Mouse (Mus musculus) CH12.LX (cell line): ENCODE results near the gene Itpr2. TPM values are rescaled to one million over a fixed set of nuclear protein-coding genes. Genes with fewer than 3 reads are reported as not detected.

Experiments used
- DNase-seq: peaks from one replicate; pipeline ENCODE4 v3.0.0-alpha.2; 2013; ENCODE audit errors: extremely low read depth
- H3K27ac ChIP-seq: 2 replicates; pipeline ENCODE4 v1.5.1; 2012; ENCODE audit warnings: low read depth, mild to moderate bottlenecking, control low read depth, moderate library complexity; ENCODE audit not compliant: insufficient read depth
- H3K27me3 ChIP-seq: replicated peaks from 2 replicates; pipeline ENCODE3; 2012; ENCODE audit warnings: inconsistent platforms
- H3K36me3 ChIP-seq, 2 experiments: replicated peaks in 1 of 2; 2 replicates each; pipeline versions ENCODE3 to v1.6.1; 2012; ENCODE audit warnings: inconsistent platforms in 1 of 2, low read length in 1 of 2, mild to moderate bottlenecking in 1 of 2, mixed read lengths in 1 of 2, moderate library complexity in 1 of 2; ENCODE audit not compliant: control insufficient read depth in 1 of 2, insufficient read depth in 1 of 2
- H3K4me1 ChIP-seq, 2 experiments: 2 replicates each; pipeline ENCODE4 v1.6.1; 2012; ENCODE audit warnings: inconsistent platforms in 1 of 2, moderate library complexity in 1 of 2; ENCODE audit not compliant: insufficient read depth in 2 of 2, control insufficient read depth in 1 of 2
- H3K4me2 ChIP-seq: 2 replicates; pipeline ENCODE4 v1.6.1; 2012; ENCODE audit warnings: low read depth, mild to moderate bottlenecking, control low read depth; ENCODE audit not compliant: poor library complexity, insufficient read depth, severe bottlenecking
- H3K4me3 ChIP-seq, 3 experiments: fragments of 150-350 bp in 1 of 3; sonication (generic) in 1 of 3; replicated peaks in 1 of 3; 2 replicates each; pipeline versions ENCODE3 to v1.5.1; 2011 to 2012; ENCODE audit warnings: low read depth in 2 of 3, low read length in 2 of 3, mild to moderate bottlenecking in 2 of 3, moderate library complexity in 2 of 3, control low read depth in 1 of 3, improper control_type of control experiment in 1 of 3, inconsistent platforms in 1 of 3, mixed read lengths in 1 of 3; ENCODE audit not compliant: poor library complexity in 1 of 3
- H3K79me2 ChIP-seq: replicated peaks from 2 replicates; pipeline ENCODE4 v1.6.1; 2012; ENCODE audit warnings: mild to moderate bottlenecking, moderate library complexity; ENCODE audit not compliant: control insufficient read depth, poor library complexity, insufficient read depth, severe bottlenecking; ENCODE audit errors: extremely low read depth
- H3K9ac ChIP-seq: 2 replicates; pipeline ENCODE4 v1.6.1; 2012; ENCODE audit warnings: low read depth, mild to moderate bottlenecking, control low read depth, moderate library complexity; ENCODE audit not compliant: insufficient read depth
- H3K9me3 ChIP-seq: replicated peaks from 2 replicates; pipeline ENCODE3; 2012; ENCODE audit warnings: low read length, inconsistent platforms, mixed read lengths
- BHLHE40 ChIP-seq: IDR thresholded peaks from 2 replicates; pipeline ENCODE4 v1.6.1; 2011; ENCODE audit warnings: mild to moderate bottlenecking, low read depth, low read length, improper control_type of control experiment
- E2F4 ChIP-seq: IDR thresholded peaks from 2 replicates; pipeline ENCODE4 v1.6.1; 2011; ENCODE audit warnings: low read depth, low read length, improper control_type of control experiment; ENCODE audit not compliant: insufficient replicate concordance
- EP300 ChIP-seq: IDR thresholded peaks from 2 replicates; pipeline ENCODE4 v1.6.1; 2011; ENCODE audit warnings: low read length, improper control_type of control experiment
- ETS1 ChIP-seq: conservative IDR thresholded peaks from 2 replicates; pipeline ENCODE4 v1.6.1; 2012; ENCODE audit warnings: low read depth, mild to moderate bottlenecking, inconsistent platforms, low read length, improper control_type of control experiment, moderate library complexity
- GABPA ChIP-seq: IDR thresholded peaks from 2 replicates; pipeline ENCODE4 v1.6.1; 2012; ENCODE audit warnings: low read depth, low read length, improper control_type of control experiment, inconsistent platforms; ENCODE audit not compliant: insufficient replicate concordance
- IRF4 ChIP-seq: IDR thresholded peaks from 2 replicates; pipeline ENCODE4 v1.6.1; 2014; ENCODE audit warnings: low read depth, mild to moderate bottlenecking, inconsistent platforms, low read length, improper control_type of control experiment
- JUN ChIP-seq: IDR thresholded peaks from 2 replicates; pipeline ENCODE4 v1.6.1; 2011; ENCODE audit warnings: low read depth, mild to moderate bottlenecking, low read length, improper control_type of control experiment, moderate library complexity; ENCODE audit not compliant: insufficient read depth
- KAT2A ChIP-seq: IDR thresholded peaks from 2 replicates; pipeline ENCODE4 v1.6.1; 2012; ENCODE audit warnings: low read length, improper control_type of control experiment, inconsistent platforms; ENCODE audit not compliant: insufficient replicate concordance
- MAFK ChIP-seq: IDR thresholded peaks from 2 replicates; pipeline ENCODE4 v1.6.1; 2011; ENCODE audit warnings: low read length, improper control_type of control experiment; ENCODE audit not compliant: insufficient replicate concordance
- MAX ChIP-seq: IDR thresholded peaks from 2 replicates; pipeline ENCODE4 v1.6.1; 2011; ENCODE audit warnings: low read length, improper control_type of control experiment
- MEF2A ChIP-seq: IDR thresholded peaks from 2 replicates; pipeline ENCODE4 v1.6.1; 2014; ENCODE audit warnings: low read depth, mild to moderate bottlenecking, inconsistent platforms, low read length, improper control_type of control experiment, borderline replicate concordance
- NRF1 ChIP-seq: IDR thresholded peaks from 2 replicates; pipeline ENCODE4 v1.6.1; 2014; ENCODE audit warnings: low read depth, mild to moderate bottlenecking, inconsistent platforms, low read length, improper control_type of control experiment, moderate library complexity
- PAX5 ChIP-seq: IDR thresholded peaks from 2 replicates; pipeline ENCODE4 v1.6.1; 2012; ENCODE audit warnings: low read length, inconsistent platforms, mixed read lengths
- POLR2A ChIP-seq: IDR thresholded peaks from 2 replicates; pipeline ENCODE4 v1.6.1; 2011; ENCODE audit warnings: low read depth, mild to moderate bottlenecking, improper control_type of control experiment, low read length
- RAD21 ChIP-seq: IDR thresholded peaks from 2 replicates; pipeline ENCODE4 v1.6.1; 2011; ENCODE audit warnings: low read depth, mild to moderate bottlenecking, low read length, improper control_type of control experiment, moderate library complexity
- RCOR1 ChIP-seq: conservative IDR thresholded peaks from 2 replicates; pipeline ENCODE4 v1.6.1; 2012; ENCODE audit warnings: low read depth, mild to moderate bottlenecking, inconsistent platforms, low read length, improper control_type of control experiment
- TCF12 ChIP-seq: IDR thresholded peaks from 2 replicates; pipeline ENCODE4 v1.6.1; 2014; ENCODE audit warnings: low read depth, mild to moderate bottlenecking, inconsistent platforms, low read length, improper control_type of control experiment
- UBTF ChIP-seq: IDR thresholded peaks from 2 replicates; pipeline ENCODE4 v1.6.1; 2012; ENCODE audit warnings: low read depth, mild to moderate bottlenecking, inconsistent platforms, low read length, improper control_type of control experiment, moderate library complexity
- USF1 ChIP-seq: IDR thresholded peaks from 2 replicates; pipeline ENCODE4 v1.6.1; 2014; ENCODE audit warnings: low read depth, mild to moderate bottlenecking, inconsistent platforms, low read length, improper control_type of control experiment
- ZC3H11A ChIP-seq: IDR thresholded peaks from 2 replicates; pipeline ENCODE4 v1.6.1; 2012; ENCODE audit warnings: low read depth, mild to moderate bottlenecking, inconsistent platforms, low read length, improper control_type of control experiment
- ZKSCAN1 ChIP-seq: IDR thresholded peaks from 2 replicates; pipeline ENCODE4 v1.6.1; 2012; ENCODE audit warnings: low read depth, inconsistent platforms, low read length, improper control_type of control experiment, borderline replicate concordance
- ZNF384 ChIP-seq: IDR thresholded peaks from 2 replicates; pipeline ENCODE4 v1.6.1; 2012; ENCODE audit warnings: low read depth, low read length, improper control_type of control experiment, inconsistent platforms
- dilution Hi-C: fragments of 300-500 bp; cut with MboI; formaldehyde crosslinking; loops from 2 replicates; pipeline ENCODE4 v1.14.3; 2020; ENCODE audit warnings: low sequenced_read_pairs; ENCODE audit not compliant: extremely low pct_unique_long_range_greater_than_20kb, extremely low pct_ligation_motif_present
- in situ Hi-C: fragments of 300-500 bp; cut with MboI; formaldehyde crosslinking; loops from 3 replicates; pipeline ENCODE4 v1.14.3; 2019; ENCODE audit warnings: low sequenced_read_pairs, low pct_ligation_motif_present, low pct_unique_long_range_greater_than_20kb, mixed read lengths
- polyA plus RNA-seq: library from polyadenylated mRNA; unstranded; fragments of >175 nt; gene quantifications from 2 replicates; pipeline ENCODE4 v1.2.1, GENCODE M21; 2012; ENCODE audit warnings: low read depth; ENCODE audit not compliant: insufficient read length
- total RNA-seq, 2 experiments: library from RNA; depleted of rRNA; stranded (reverse); fragments of 300-350 nt in 1 of 2; fragments of >200 nt in 1 of 2; gene quantifications; 2 replicates each; pipeline ENCODE4 v1.2.3; 2012 to 2014

Itpr2 gene
- total and polyA plus RNA-seq, 3 experiments = 3.5 to 8.9 (median 4.4) TPM

DNA sequence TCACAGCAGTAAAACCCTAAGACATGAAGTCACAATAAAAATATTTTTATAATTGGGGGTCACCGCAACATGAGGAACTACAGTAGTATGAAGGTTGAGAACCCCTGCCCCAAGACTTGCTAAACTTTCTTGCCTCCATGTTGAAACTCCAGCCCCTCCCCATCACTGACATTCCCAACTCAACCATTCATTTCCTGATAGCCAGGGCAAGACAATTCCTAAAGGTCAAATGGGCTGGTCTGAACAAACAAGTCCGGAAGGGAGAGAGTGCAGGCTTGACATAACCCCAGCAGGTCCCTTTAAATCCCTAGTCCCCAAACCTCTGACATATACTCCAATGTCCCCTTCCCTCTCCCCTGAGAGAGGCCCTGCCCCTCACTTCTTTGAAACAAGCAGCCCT lies 253.7 kb downstream of the Itpr2 start:
- Histone ChIP-seq H3K27ac (no peak overlapping the region), H3K4me3 (no peak overlapping the region), H3K4me2 (no peak overlapping the region), H3K4me1 (no peaks in the 10 kb centered on the region), H3K79me2 (no peaks in the 10 kb centered on the region), H3K36me3 (no peaks in the 10 kb centered on the region), H3K9ac (no peak overlapping the region), H3K9me3 (no peaks in the 10 kb centered on the region), H3K27me3 (no peaks in the 10 kb centered on the region)
- dilution Hi-C loops = no loop called here
- no peak for DNase-seq
- in situ Hi-C loops = no loop called here
- no peak for TF ChIP-seq GABPA
- no peak for TF ChIP-seq USF1
- no peak for TF ChIP-seq IRF4
- TF ChIP-seq ZC3H11A = no peak

DNA sequence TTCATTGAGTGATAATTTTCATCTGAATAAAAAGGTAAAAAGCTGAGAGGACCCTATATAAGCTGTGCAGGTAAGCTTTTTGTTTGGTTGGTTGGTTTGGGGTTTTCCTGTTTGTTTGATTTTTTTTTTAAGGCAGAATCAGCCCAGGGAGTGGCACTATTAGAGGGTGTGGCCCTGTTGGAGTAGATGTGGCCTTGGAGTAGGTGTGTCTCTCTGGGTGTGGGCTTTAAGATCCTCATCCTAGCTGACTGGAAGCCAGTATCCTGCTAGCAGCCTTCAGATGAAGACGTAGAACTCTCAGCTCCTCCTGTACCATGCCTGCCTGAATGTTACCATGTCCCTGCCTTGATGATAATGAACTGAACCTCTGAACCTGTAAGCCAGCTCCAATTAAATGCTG lies 254.1 kb downstream of the Itpr2 start:
- in situ Hi-C loops = no loop called here
- no peak overlapping the region for H3K4me2 ChIP-seq
- H3K79me2 ChIP-seq = no peaks in the 10 kb centered on the region
- no peaks in the 10 kb centered on the region for H3K9me3 ChIP-seq
- H3K9ac ChIP-seq = no peak overlapping the region
- no peak overlapping the region for H3K4me3 ChIP-seq
- TF ChIP-seq ZKSCAN1 = no peak
- TF ChIP-seq JUN = no peak
- no peak for TF ChIP-seq E2F4
- TF ChIP-seq TCF12 = no peak
- TF ChIP-seq RAD21 = no peak
- no peak for TF ChIP-seq NRF1
- no peak for TF ChIP-seq ZC3H11A
- TF ChIP-seq EP300 = no peak
- TF ChIP-seq UBTF = no peak
- no peak for TF ChIP-seq BHLHE40
- TF ChIP-seq MEF2A = no peak
- no peak for TF ChIP-seq IRF4
- TF ChIP-seq RCOR1 = no peak
- no peak for TF ChIP-seq PAX5
- no peak for TF ChIP-seq ZNF384
- no peak for TF ChIP-seq ETS1
- no peak for TF ChIP-seq MAFK
- no peak for TF ChIP-seq MAX
- TF ChIP-seq KAT2A = no peak
- no peak for TF ChIP-seq POLR2A
- H3K27me3 ChIP-seq = no peaks in the 10 kb centered on the region
- no peaks in the 10 kb centered on the region for H3K36me3 ChIP-seq
- H3K27ac ChIP-seq = no peak overlapping the region
- dilution Hi-C loops = no loop called here
- H3K4me1 ChIP-seq = no peaks in the 10 kb centered on the region
- DNase-seq = no peak
